Mouse (Mus musculus) midbrain, embryonic 14.5 days (tissue): Measurements from ENCODE around the gene Gm8127. TPM values are rescaled to one million over a fixed set of nuclear protein-coding genes. Genes with fewer than 3 reads are reported as not detected.
"Not testable (repeated sequence)": the region's sequence is repeated elsewhere in the genome, so short reads cannot be mapped to it uniquely, and the experiment has no call there.

Source experiments
- ATAC-seq: fragments of 200-750 bp; cut with Nextera tagmentation; 2 replicates; pipeline ENCODE4 v1.8.0; 2017; ENCODE audit warnings: moderate number of reproducible peaks, moderate library complexity; ENCODE audit not compliant: low FRiP score, low TSS enrichment
- DNase-seq: peaks from one replicate; pipeline ENCODE4 v3.0.0-alpha.2; 2015
- H3K27ac ChIP-seq: fragments of 300-500 bp; sonication (generic); replicated peaks from 2 replicates; pipeline ENCODE4 v1.5.1; 2014; ENCODE audit warnings: mild to moderate bottlenecking, low read depth, low read length, moderate library complexity
- H3K27me3 ChIP-seq: fragments of 300-500 bp; sonication (generic); 2 replicates; pipeline ENCODE4 v1.6.1; 2014; ENCODE audit warnings: low read length, control low read depth, mixed read lengths; ENCODE audit not compliant: control insufficient read depth, insufficient read depth
- H3K36me3 ChIP-seq: fragments of 300-500 bp; sonication (generic); 2 replicates; pipeline ENCODE4 v1.6.1; 2014; ENCODE audit warnings: low read length, control low read depth; ENCODE audit not compliant: control insufficient read depth, insufficient read depth
- H3K4me1 ChIP-seq: fragments of 300-500 bp; sonication (generic); 2 replicates; pipeline ENCODE4 v1.6.1; 2014; ENCODE audit warnings: mild to moderate bottlenecking, antibody characterized with exemption, low read length, control low read depth; ENCODE audit not compliant: control insufficient read depth, insufficient read depth
- H3K4me2 ChIP-seq: fragments of 300-500 bp; sonication (generic); 2 replicates; pipeline ENCODE4 v1.6.1; 2014; ENCODE audit warnings: mild to moderate bottlenecking, low read length, moderate library complexity
- H3K4me3 ChIP-seq: fragments of 300-500 bp; sonication (generic); replicated peaks from 2 replicates; pipeline ENCODE4 v1.5.1; 2014; ENCODE audit warnings: low read depth, low read length
- H3K9ac ChIP-seq: fragments of 300-500 bp; sonication (generic); replicated peaks from 2 replicates; pipeline ENCODE4 v1.6.1; 2014; ENCODE audit warnings: mild to moderate bottlenecking, low read length, moderate library complexity
- H3K9me3 ChIP-seq: fragments of 300-500 bp; sonication (generic); 2 replicates; pipeline ENCODE4 v1.6.1; 2016; ENCODE audit warnings: low read length, control low read depth, mixed read lengths; ENCODE audit not compliant: control insufficient read depth
- WGBS: fragments of 180-500 bp; shearing (Covaris S2); extraction: QIAGEN DNeasy Blood & Tissue Kit; methylation state at CpG from one replicate; pipeline ENCODE4 v1.1.7; 2014; 5-methylcytosine and 5-hydroxymethylcytosine counted together
- polyA plus RNA-seq: library from polyadenylated mRNA; unstranded; fragments of >200 nt; fragmentation: Nextera tagmentation; extraction: Ambion mirVana; gene quantifications from 2 replicates; pipeline ENCODE4 v1.2.1, GENCODE M21; 2014

Gene Gm8127
- not detected in 2 replicates for polyA plus RNA-seq

DNA sequence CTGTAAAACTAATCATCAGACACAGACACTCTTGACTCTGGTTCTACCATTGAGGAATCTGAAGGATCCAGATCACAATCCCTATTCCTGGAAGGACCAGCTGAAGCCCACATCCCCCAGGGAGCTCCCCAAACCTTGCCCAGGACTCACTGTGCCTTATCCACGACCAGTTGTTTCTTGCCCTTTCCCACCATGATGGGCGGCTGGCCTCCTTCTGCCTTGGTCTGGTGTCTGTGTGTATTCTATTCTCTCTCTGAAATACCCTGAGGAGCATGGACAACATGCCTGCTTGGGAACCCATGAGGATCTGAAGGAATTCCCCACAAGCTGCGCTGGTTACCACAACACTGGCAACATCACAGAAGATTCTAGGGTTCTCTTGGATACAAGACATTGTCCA lies at the start of gene Gm8127:
TSS of gene Gm8127 (minus strand) at position 330 of the 400 bp plus-strand sequence.
- not testable (repeated sequence) for H3K9ac ChIP-seq, H3K27ac ChIP-seq
- 84% methylated on average over 3 of the region's 3 CpGs for WGBS

DNA sequence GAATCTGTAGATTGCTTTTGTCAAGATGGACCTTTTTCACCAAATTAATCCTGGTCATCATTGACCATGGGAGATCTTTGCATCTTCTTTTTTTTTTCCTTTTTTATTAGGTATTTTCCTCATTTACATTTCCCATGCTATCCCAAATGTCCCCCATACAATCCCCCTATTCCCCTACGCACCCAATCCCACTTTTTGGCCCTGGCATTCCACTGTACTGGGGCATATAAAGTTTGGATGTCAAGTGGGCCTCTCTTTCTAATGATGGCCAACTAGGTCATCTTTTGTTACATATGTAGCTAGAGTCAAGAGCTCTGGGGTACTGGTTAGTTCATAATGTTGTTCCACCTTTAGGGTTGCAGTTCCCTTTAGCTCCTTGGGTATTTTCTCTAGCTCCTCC lies 44.0 kb upstream of the Gm8127 start:
- not testable (repeated sequence) for H3K9me3 ChIP-seq, H3K4me1 ChIP-seq, H3K4me3 ChIP-seq, H3K27ac ChIP-seq, H3K36me3 ChIP-seq, H3K9ac ChIP-seq, H3K4me2 ChIP-seq, DNase-seq, H3K27me3 ChIP-seq, ATAC-seq
- WGBS = 67% methylated on average over 1 of the region's 1 CpGs

More for the DNA sequence above, at the start of gene Gm8127:
- not testable (repeated sequence) for H3K36me3 ChIP-seq, H3K4me2 ChIP-seq, H3K9me3 ChIP-seq, ATAC-seq, H3K4me1 ChIP-seq, H3K27me3 ChIP-seq, DNase-seq, H3K4me3 ChIP-seq

- WGBS = 89% methylated on average over 9 of the region's 11 CpGs
- H3K9ac ChIP-seq = not testable (repeated sequence)
Observed at GRCm38 (mm10) chr14:43331362-43331880, 37.8 kb upstream of the Gm8127 start.

GRCm38 (mm10) chr14:43328603-43329002 lies 35.0 kb upstream of the Gm8127 start:
- not testable (repeated sequence) for H3K27me3 ChIP-seq, H3K27ac ChIP-seq, H3K36me3 ChIP-seq, H3K9me3 ChIP-seq, H3K9ac ChIP-seq, DNase-seq, ATAC-seq, H3K4me1 ChIP-seq, H3K4me2 ChIP-seq, H3K4me3 ChIP-seq
- WGBS = 68% methylated on average over 2 of the region's 2 CpGs

More at GRCm38 (mm10) chr14:43331362-43331880, 37.8 kb upstream of the Gm8127 start:
- DNase-seq, H3K4me2 ChIP-seq, ATAC-seq, H3K27me3 ChIP-seq, H3K27ac ChIP-seq, H3K9me3 ChIP-seq, H3K4me3 ChIP-seq, H3K4me1 ChIP-seq, H3K36me3 ChIP-seq: not testable (repeated sequence)

DNA sequence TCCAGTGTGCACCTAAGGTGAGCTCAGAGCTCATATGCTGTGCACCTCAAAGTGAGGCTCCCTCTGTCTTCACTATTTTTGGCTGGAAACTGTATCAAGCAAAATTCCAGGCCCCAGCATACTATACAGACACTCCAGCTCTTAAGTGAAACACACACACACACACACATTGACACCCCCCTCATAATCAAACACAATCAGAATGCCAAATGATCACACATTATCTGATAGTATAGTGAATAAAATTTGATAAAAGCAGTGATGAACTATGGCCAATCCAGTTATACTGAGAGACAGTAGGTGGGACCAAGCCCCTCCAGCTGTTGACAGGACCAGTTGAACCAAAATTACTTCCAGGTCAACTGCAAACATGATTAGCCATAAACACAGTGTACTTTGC lies 25.9 kb upstream of the Gm8127 start:
- H3K36me3 ChIP-seq, DNase-seq, H3K27ac ChIP-seq, H3K9me3 ChIP-seq, H3K4me1 ChIP-seq, H3K27me3 ChIP-seq, H3K4me3 ChIP-seq, H3K9ac ChIP-seq, ATAC-seq, H3K4me2 ChIP-seq: not testable (repeated sequence)

DNA sequence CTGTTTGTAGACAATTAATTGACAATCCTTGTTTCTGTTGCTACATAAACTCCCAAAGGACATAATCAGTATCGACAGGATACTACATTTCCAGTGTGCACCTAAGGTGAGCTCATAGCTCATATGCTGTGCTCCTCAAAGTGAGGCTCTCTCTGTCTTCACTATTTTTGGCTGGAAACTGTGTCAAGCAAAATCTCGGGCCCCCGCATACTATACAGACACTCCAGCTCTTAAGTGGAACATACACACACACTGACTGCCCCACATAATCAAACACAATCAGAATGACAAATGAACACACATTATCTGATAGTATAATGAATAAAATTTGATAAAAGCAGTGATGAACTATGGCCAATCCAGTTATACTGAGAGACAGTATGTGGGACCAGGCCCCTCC lies 15.0 kb downstream of the Gm8127 start:
- not testable (repeated sequence) for DNase-seq, H3K4me1 ChIP-seq, H3K9me3 ChIP-seq, H3K4me2 ChIP-seq, H3K4me3 ChIP-seq, ATAC-seq, H3K36me3 ChIP-seq, H3K9ac ChIP-seq, H3K27ac ChIP-seq, H3K27me3 ChIP-seq
- 90% methylated on average over 3 of the region's 3 CpGs for WGBS

GRCm38 (mm10) chr14:43278146-43278545 lies 15.5 kb downstream of the Gm8127 start:
- not testable (repeated sequence) for H3K27me3 ChIP-seq, H3K4me3 ChIP-seq, H3K27ac ChIP-seq, H3K4me1 ChIP-seq, DNase-seq, ATAC-seq, H3K9ac ChIP-seq, H3K36me3 ChIP-seq, H3K9me3 ChIP-seq, H3K4me2 ChIP-seq
- WGBS = 56% methylated on average over 4 of the region's 4 CpGs

GRCm38 (mm10) chr14:43277468-43277867 lies 16.2 kb downstream of the Gm8127 start:
- H3K4me2 ChIP-seq, H3K9ac ChIP-seq, H3K4me3 ChIP-seq, H3K4me1 ChIP-seq, H3K9me3 ChIP-seq, DNase-seq, ATAC-seq, H3K36me3 ChIP-seq, H3K27ac ChIP-seq, H3K27me3 ChIP-seq: not testable (repeated sequence)
- 66% methylated on average over 2 of the region's 2 CpGs for WGBS

DNA sequence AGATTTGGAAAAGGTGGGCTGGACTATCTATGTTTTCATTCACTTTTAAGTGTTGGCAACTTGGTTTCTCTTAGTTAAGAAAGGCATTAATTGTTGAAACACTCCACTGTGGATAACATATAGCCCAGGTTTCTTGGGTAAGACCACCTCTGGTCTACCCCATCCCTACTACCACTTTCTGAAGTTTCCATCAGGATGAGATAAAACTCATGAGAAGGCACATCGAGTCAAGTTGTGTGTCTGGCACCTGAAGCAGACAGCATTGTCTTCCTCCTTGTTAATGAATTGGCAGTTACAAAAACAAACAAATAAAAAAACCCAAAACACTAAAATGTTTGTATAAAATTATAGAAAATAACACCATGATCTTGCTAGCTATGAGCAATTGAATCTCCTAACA lies 17.9 kb downstream of the Gm8127 start:
- not testable (repeated sequence) for H3K36me3 ChIP-seq, H3K4me2 ChIP-seq, H3K27me3 ChIP-seq, H3K9ac ChIP-seq, ATAC-seq, H3K9me3 ChIP-seq, H3K4me1 ChIP-seq, DNase-seq, H3K27ac ChIP-seq, H3K4me3 ChIP-seq
- WGBS = 89% methylated on average over 1 of the region's 1 CpGs
